Mouse (Mus musculus): ENCODE measurements around the gene Fbxl7.

DNA sequence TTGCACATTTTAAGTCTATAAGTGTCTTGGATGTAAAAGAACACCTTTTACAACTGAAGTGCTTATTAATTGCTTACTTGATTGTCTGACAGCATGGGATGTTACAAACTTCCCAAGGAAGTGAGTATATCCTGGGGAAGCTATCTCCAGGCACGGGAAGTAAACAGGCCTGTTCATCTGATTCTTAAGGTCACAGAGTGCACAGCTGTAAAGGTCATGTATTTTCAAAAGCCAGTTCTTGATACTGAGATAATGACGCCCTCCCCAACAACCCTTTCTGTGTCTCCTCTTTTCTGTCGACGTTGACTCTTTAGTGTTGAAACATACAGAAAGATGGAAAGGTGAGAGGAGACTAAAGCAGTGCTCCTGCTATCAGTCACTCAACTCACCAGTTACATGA lies 116.3 kb downstream of the Fbxl7 start:
- TF ChIP-seq NELFE (IDR thresholded peaks at IDR 0.05; ENCODE audit: low read depth, low read length) (no peak), USF1 (IDR thresholded peaks at IDR 0.05; ENCODE audit: low read depth, low read length) (no peak), KAT2A (IDR thresholded peaks at IDR 0.05; ENCODE audit: insufficient replicate concordance, low read length) (no peak), RCOR1 (conservative IDR thresholded peaks at IDR 0.05; ENCODE audit: low read depth, low read length) (no peak), BHLHE40 (IDR thresholded peaks at IDR 0.05; ENCODE audit: low read depth, low read length) (no peak), HCFC1 (IDR thresholded peaks at IDR 0.05; ENCODE audit: low read depth, low read length) (no peak), POLR2AphosphoS2 (IDR thresholded peaks at IDR 0.05; ENCODE audit: low read depth, low read length) (no peak), POLR2A (IDR thresholded peaks at IDR 0.05; ENCODE audit: low read depth, low read length) (no peak), NRF1 (IDR thresholded peaks at IDR 0.05; ENCODE audit: low read depth, low read length) (no peak), SMC3 (IDR thresholded peaks at IDR 0.05; ENCODE audit: low read depth, low read length) (no peak), SIN3A (IDR thresholded peaks at IDR 0.05; ENCODE audit: low read length) (no peak), EP300 (IDR thresholded peaks at IDR 0.05; ENCODE audit: low read length) (no peak), MAX (IDR thresholded peaks at IDR 0.05; ENCODE audit: low read length) (no peak), ETS1 (conservative IDR thresholded peaks at IDR 0.05; ENCODE audit: low read depth, low read length) (no peak)

All from CH12.LX (cell line).